Mouse (Mus musculus) MEL (cell line): Measurements from ENCODE around the gene Gm49361. TPM values are rescaled to one million over a fixed set of nuclear protein-coding genes. Genes with fewer than 3 reads are reported as not detected.
A peak's percentile ranks its signal among the peaks of the same experiment; 100 is the strongest.

Experiments
- DNase-seq: peaks from one replicate; pipeline ENCODE4 v3.0.0; 2011; ENCODE audit warnings: low read depth, low spot score
- H3K27ac ChIP-seq: 2 replicates; pipeline ENCODE4 v1.5.1; 2012; ENCODE audit warnings: low read depth, mild to moderate bottlenecking, control low read depth, low read length, moderate library complexity; ENCODE audit not compliant: control insufficient read depth
- H3K27me3 ChIP-seq, 2 experiments: fragments of 150-350 bp in 1 of 2; sonication (generic) in 1 of 2; 2 replicates each; pipeline ENCODE4 v1.6.1; 2012; ENCODE audit warnings: low read length in 2 of 2, mild to moderate bottlenecking in 2 of 2, improper control_type of control experiment in 1 of 2, moderate library complexity in 1 of 2; ENCODE audit not compliant: insufficient read depth in 2 of 2, control insufficient read depth in 1 of 2
- H3K36me3 ChIP-seq, 2 experiments: 2 replicates each; pipeline ENCODE4 v1.6.1; 2012 to 2014; ENCODE audit warnings: low read length in 2 of 2, improper control_type of control experiment in 1 of 2, inconsistent platforms in 1 of 2, mild to moderate bottlenecking in 1 of 2; ENCODE audit not compliant: insufficient read depth in 2 of 2, control insufficient read depth in 1 of 2
- H3K4me1 ChIP-seq, 2 experiments: fragments of 150-350 bp in 1 of 2; sonication (generic) in 1 of 2; 2 replicates each; pipeline ENCODE4 v1.6.1; 2012; ENCODE audit warnings: low read length in 2 of 2, improper control_type of control experiment in 1 of 2, mild to moderate bottlenecking in 1 of 2; ENCODE audit not compliant: insufficient read depth in 2 of 2, control insufficient read depth in 1 of 2
- H3K4me3 ChIP-seq, 2 experiments: fragments of 150-350 bp in 1 of 2; sonication (generic) in 1 of 2; 2 replicates each; pipeline ENCODE4 v1.5.1; 2012; ENCODE audit warnings: low read depth in 2 of 2, low read length in 2 of 2, mild to moderate bottlenecking in 2 of 2, moderate library complexity in 2 of 2, control low read depth in 1 of 2, improper control_type of control experiment in 1 of 2; ENCODE audit not compliant: control insufficient read depth in 1 of 2, insufficient read depth in 1 of 2
- H3K79me2 ChIP-seq: 2 replicates; pipeline ENCODE4 v1.6.1; 2012; ENCODE audit warnings: mild to moderate bottlenecking, low read length, moderate library complexity; ENCODE audit not compliant: control insufficient read depth, poor library complexity, insufficient read depth
- H3K9ac ChIP-seq: 2 replicates; pipeline ENCODE4 v1.6.1; 2012; ENCODE audit warnings: low read depth, mild to moderate bottlenecking, control low read depth, low read length, moderate library complexity; ENCODE audit not compliant: control insufficient read depth, poor library complexity, severe bottlenecking
- H3K9me3 ChIP-seq: fragments of 150-350 bp; sonication (generic); replicated peaks from 2 replicates; pipeline ENCODE4 v1.6.1; 2012; ENCODE audit warnings: mild to moderate bottlenecking, low read length, improper control_type of control experiment, moderate library complexity; ENCODE audit not compliant: insufficient read depth
- BHLHE40 ChIP-seq: IDR thresholded peaks from 2 replicates; pipeline ENCODE4 v1.6.1; 2012; ENCODE audit warnings: low read depth, mild to moderate bottlenecking, inconsistent platforms, low read length, improper control_type of control experiment, borderline replicate concordance
- CHD1 ChIP-seq: IDR thresholded peaks from 2 replicates; pipeline ENCODE4 v1.6.1; 2012; ENCODE audit warnings: low read depth, mild to moderate bottlenecking, inconsistent platforms, low read length, improper control_type of control experiment
- CTCF ChIP-seq, 3 experiments: IDR thresholded peaks in 2 of 3; conservative IDR thresholded peaks in 1 of 3; 2 replicates each; pipeline ENCODE4 v1.5.1; 2011 to 2012; ENCODE audit warnings: low read length in 3 of 3, low read depth in 2 of 3, mild to moderate bottlenecking in 2 of 3, improper control_type of control experiment in 1 of 3, inconsistent platforms in 1 of 3, mixed read lengths in 1 of 3, moderate library complexity in 1 of 3; ENCODE audit not compliant: control insufficient read depth in 1 of 3, insufficient read depth in 1 of 3, poor library complexity in 1 of 3, severe bottlenecking in 1 of 3
- E2F4 ChIP-seq: IDR thresholded peaks from 2 replicates; pipeline ENCODE4 v1.6.1; 2011; ENCODE audit warnings: low read depth, low read length, improper control_type of control experiment, borderline replicate concordance
- ETS1 ChIP-seq: IDR thresholded peaks from 2 replicates; pipeline ENCODE4 v1.6.1; 2012; ENCODE audit warnings: low read depth, mild to moderate bottlenecking, inconsistent platforms, low read length, improper control_type of control experiment, moderate library complexity
- GABPA ChIP-seq: IDR thresholded peaks from 2 replicates; pipeline ENCODE4 v1.6.1; 2012; ENCODE audit warnings: low read depth, mild to moderate bottlenecking, inconsistent platforms, low read length, improper control_type of control experiment, moderate library complexity
- GATA1 ChIP-seq: IDR thresholded peaks from 2 replicates; pipeline ENCODE4 v1.6.1; 2011; ENCODE audit warnings: low read depth, low read length, improper control_type of control experiment
- JUND ChIP-seq: IDR thresholded peaks from 2 replicates; pipeline ENCODE4 v1.6.1; 2011; ENCODE audit warnings: low read depth, mild to moderate bottlenecking, improper control_type of control experiment, low read length
- KAT2A ChIP-seq: conservative IDR thresholded peaks from 2 replicates; pipeline ENCODE4 v1.6.1; 2012; ENCODE audit warnings: low read depth, low read length, improper control_type of control experiment, inconsistent platforms
- MAX ChIP-seq: IDR thresholded peaks from 2 replicates; pipeline ENCODE4 v1.6.1; 2011; ENCODE audit warnings: low read length, improper control_type of control experiment
- MAZ ChIP-seq: IDR thresholded peaks from 2 replicates; pipeline ENCODE4 v1.6.1; 2012; ENCODE audit warnings: low read depth, mild to moderate bottlenecking, inconsistent platforms, low read length, improper control_type of control experiment
- MXI1 ChIP-seq: IDR thresholded peaks from 2 replicates; pipeline ENCODE4 v1.6.1; 2011; ENCODE audit warnings: mild to moderate bottlenecking, low read depth, low read length, improper control_type of control experiment
- MYC ChIP-seq: IDR thresholded peaks from 2 replicates; pipeline ENCODE4 v1.6.1; 2011; ENCODE audit warnings: low read depth, mild to moderate bottlenecking, low read length, improper control_type of control experiment, moderate library complexity
- NELFE ChIP-seq: IDR thresholded peaks from 2 replicates; pipeline ENCODE4 v1.6.1; 2011; ENCODE audit warnings: low read depth, low read length, improper control_type of control experiment
- POLR2A ChIP-seq, 2 experiments: IDR thresholded peaks; 2 replicates each; pipeline ENCODE4 v1.6.1; 2011 to 2012; ENCODE audit warnings: low read length in 2 of 2, mild to moderate bottlenecking in 2 of 2, control low read depth in 1 of 2, improper control_type of control experiment in 1 of 2, low read depth in 1 of 2, moderate library complexity in 1 of 2; ENCODE audit not compliant: control insufficient read depth in 1 of 2, insufficient read depth in 1 of 2, poor library complexity in 1 of 2
- POLR2AphosphoS2 ChIP-seq: IDR thresholded peaks from 2 replicates; pipeline ENCODE4 v1.6.1; 2011; ENCODE audit warnings: low read length, improper control_type of control experiment
- RAD21 ChIP-seq: IDR thresholded peaks from 2 replicates; pipeline ENCODE4 v1.6.1; 2011; ENCODE audit warnings: mild to moderate bottlenecking, low read depth, low read length, improper control_type of control experiment
- RCOR1 ChIP-seq: IDR thresholded peaks from 2 replicates; pipeline ENCODE4 v1.6.1; 2012; ENCODE audit warnings: low read depth, mild to moderate bottlenecking, inconsistent platforms, low read length, improper control_type of control experiment
- SIN3A ChIP-seq: IDR thresholded peaks from 2 replicates; pipeline ENCODE4 v1.6.1; 2012; ENCODE audit warnings: low read length, improper control_type of control experiment, inconsistent platforms
- TBP ChIP-seq: IDR thresholded peaks from 2 replicates; pipeline ENCODE4 v1.8.0; 2011; ENCODE audit warnings: low read depth, low read length, improper control_type of control experiment
- TCF12 ChIP-seq: IDR thresholded peaks from 2 replicates; pipeline ENCODE4 v1.6.1; 2014; ENCODE audit warnings: low read depth, mild to moderate bottlenecking, inconsistent platforms, low read length, improper control_type of control experiment, moderate library complexity
- UBTF ChIP-seq: IDR thresholded peaks from 2 replicates; pipeline ENCODE4 v1.6.1; 2012; ENCODE audit warnings: low read depth, mild to moderate bottlenecking, inconsistent platforms, low read length, improper control_type of control experiment, moderate library complexity, borderline replicate concordance; ENCODE audit not compliant: insufficient read depth
- USF1 ChIP-seq: IDR thresholded peaks from 2 replicates; pipeline ENCODE4 v1.6.1; 2014; ENCODE audit warnings: low read depth, mild to moderate bottlenecking, inconsistent platforms, low read length, improper control_type of control experiment, moderate library complexity
- ZMIZ1 ChIP-seq: IDR thresholded peaks from 2 replicates; pipeline ENCODE4 v1.6.1; 2012; ENCODE audit warnings: low read depth, mild to moderate bottlenecking, inconsistent platforms, low read length, improper control_type of control experiment, moderate library complexity
- ZNF384 ChIP-seq: IDR thresholded peaks from 2 replicates; pipeline ENCODE4 v1.6.1; 2012; ENCODE audit warnings: low read depth, mild to moderate bottlenecking, inconsistent platforms, low read length, improper control_type of control experiment
- polyA plus RNA-seq, 2 experiments: library from polyadenylated mRNA; stranded (reverse) in 1 of 2; unstranded in 1 of 2; fragments of >175 nt in 1 of 2; fragments of >200 nt in 1 of 2; gene quantifications; 2 replicates each; pipeline versions ENCODE4 v1.2.1 to v1.2.4; 2012; ENCODE audit warnings: low replicate concordance in 2 of 2, low read depth in 1 of 2; ENCODE audit not compliant: insufficient read length in 2 of 2, insufficient read depth in 1 of 2, missing spikeins in 1 of 2
- total RNA-seq: library from RNA; depleted of rRNA; stranded (reverse); fragments of 300-350 nt; gene quantifications from 2 replicates; pipeline ENCODE4 v1.2.3, GENCODE M21; 2012

Gene Gm49361
- total and polyA plus RNA-seq, 3 experiments = not detected

DNA sequence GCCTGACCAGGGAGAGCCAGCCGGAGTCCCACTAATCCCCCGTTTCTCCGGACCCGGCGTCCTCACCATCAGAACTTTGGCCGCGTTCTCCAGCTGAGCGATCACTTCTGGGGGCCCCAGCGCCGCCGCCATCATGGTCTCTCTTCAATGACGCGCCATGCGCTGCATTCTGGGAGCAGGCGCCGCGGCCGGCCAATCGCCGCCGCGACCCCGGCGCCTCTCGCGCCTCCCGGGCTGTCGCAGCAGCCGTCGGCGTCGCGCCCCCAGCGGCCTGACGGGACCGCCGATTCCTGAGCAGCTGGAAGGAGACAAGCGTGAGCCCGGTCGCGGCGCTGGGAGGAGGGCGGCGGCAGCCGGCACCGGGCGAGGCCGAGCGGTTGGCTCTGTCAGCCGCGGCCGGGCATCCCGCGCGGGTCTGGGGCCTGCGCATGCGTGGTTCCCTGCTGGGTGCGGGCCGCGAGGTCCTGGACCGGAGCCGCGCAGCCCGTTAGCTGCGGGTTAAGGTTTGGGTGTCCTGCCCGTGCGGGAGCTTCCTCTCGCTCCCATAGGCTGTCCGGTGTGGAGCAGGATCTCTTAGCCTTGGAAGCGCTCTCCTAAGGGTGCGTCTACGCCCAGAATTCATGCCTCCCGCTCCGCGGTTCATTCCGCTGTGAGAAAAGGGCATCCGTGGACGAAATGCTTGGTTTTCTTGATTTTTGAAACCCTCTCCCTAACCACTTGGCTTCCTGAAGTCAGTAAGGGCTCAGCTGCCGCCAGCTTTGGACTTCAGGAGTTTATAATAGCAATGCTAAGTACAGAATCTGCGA is 80.9 kb downstream of the Gm49361 start, which contains the start of gene Xpo4 (continued):
- TF ChIP-seq BHLHE40 = no peak
- TF ChIP-seq MYC = peak; percentile 67
- TF ChIP-seq ZNF384 = no peak

DNA sequence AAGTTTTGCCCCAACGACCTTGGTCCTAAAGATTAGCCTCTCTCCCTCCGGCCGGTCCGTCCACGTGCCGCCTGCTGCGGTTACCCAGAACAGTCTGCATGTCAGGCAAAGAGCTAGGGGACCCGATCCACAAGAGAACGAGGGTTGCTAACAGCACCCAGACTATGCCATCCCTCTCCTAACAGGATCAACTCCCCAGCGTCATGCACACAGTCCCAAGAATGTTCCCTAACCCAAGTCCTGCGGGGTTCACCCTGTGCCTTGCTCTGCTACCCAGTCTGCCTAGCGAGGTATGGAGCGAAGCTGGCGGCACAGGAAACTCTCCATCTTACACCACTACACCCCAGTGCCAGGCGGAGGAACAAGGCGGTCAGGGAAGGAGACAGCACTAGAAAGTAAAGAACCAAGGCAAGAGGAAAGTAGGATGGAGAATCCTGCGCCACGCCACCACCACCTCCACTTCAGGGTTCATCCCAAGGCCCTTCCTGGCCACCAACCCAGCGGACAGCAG is 81.5 kb downstream of the Gm49361 start:
- Histone ChIP-seq H3K79me2 (peaks cover 53% of the 10 kb centered on the region), H3K4me1 (peaks cover 4 to 6% of the 10 kb centered on the region in 2 experiments), H3K27me3 (no peaks in the 10 kb centered on the region), H3K9me3 (no peaks in the 10 kb centered on the region), H3K36me3 (peaks cover 2 to 22% of the 10 kb centered on the region in 2 experiments; a peak in 2 of 4 replicates), H3K9ac (peak overlapping the region; percentile 89), H3K4me3 (peak overlapping the region; percentile 88 to 97), H3K27ac (peak overlapping the region; percentile 53)
- TF ChIP-seq JUND (no peak), TCF12 (no peak), SIN3A (no peak; the same call in 1 of the 2 replicates), NELFE (no peak), ETS1 (no peak), CTCF (IDR thresholded peaks at IDR 0.05 in 2 of 3, conservative IDR thresholded peaks at IDR 0.05 in 1 of 3; ENCODE audit: control insufficient read depth in 1 of 3, insufficient read depth in 1 of 3, low read depth in 2 of 3, low read length in 3 of 3, poor library complexity in 1 of 3, severe bottlenecking in 1 of 3) (no peak), USF1 (peak; percentile 45; the same call in 1 of the 2 replicates), TBP (peak; percentile 19; the same call in 1 of the 2 replicates), RAD21 (no peak), E2F4 (no peak), MYC (peak; percentile 68; the same call in 1 of the 2 replicates), POLR2AphosphoS2 (no peak), KAT2A (no peak), MAX (peak; percentile 88), GATA1 (no peak), ZMIZ1 (no peak), UBTF (no peak), POLR2A (IDR thresholded peaks at IDR 0.05; ENCODE audit: control insufficient read depth in 1 of 2, insufficient read depth in 1 of 2, low read depth in 1 of 2, low read length in 2 of 2, poor library complexity in 1 of 2) (0 out of 4 replicates have a peak, but pooled peaks of 1 of the 2 experiments have one; percentile 37), GABPA (no peak), CHD1 (peak; percentile 70; the same call in 1 of the 2 replicates), MXI1 (peak; percentile 86), RCOR1 (no peak), MAZ (0 out of 2 replicates have a peak, but pooled peaks have one; percentile 45)
- DNase-seq = peak; percentile 64
